In the genomic region with DNA sequence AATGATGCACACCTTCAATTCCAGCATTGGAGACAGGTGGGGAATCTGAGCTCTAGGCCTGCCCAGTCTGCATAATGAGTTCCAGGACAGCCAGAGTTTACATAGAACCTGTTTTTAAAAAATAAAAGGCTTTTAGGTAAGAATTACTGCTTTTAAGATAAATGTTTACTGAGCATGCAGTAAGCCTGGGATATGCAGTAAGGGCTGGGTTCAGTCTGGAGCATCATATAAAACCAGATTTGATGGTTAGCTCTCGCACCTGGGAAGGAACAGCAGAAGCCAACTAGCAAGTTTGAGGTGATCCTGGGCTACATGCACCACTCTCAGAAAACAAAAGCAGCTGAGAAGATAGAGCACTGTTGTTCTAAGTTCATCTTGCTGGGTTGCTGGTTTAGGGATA, we compare ENCODE assay signal across 10 mouse cellular contexts. TPM values are rescaled to one million over a fixed set of nuclear protein-coding genes. Genes with fewer than 3 reads are reported as not detected.
DNase-seq lines count a peak whose midpoint lies in the region; ATAC-seq and TF ChIP-seq lines count a peak whose summit lies in the region.
"Had no signal": no experiment of that assay in that cellular context is flagged by ENCODE, and none has a peak within 500 bp of the region (broad histone marks: within the 10 kb centered on the region; RNA-seq: fewer than 3 reads in every experiment).

No protein-coding gene starts in this region.

- H3K4me1 ChIP-seq in heart, embryonic 10.5 days = peaks cover 9% of the 10 kb centered on the region; the same call in 1 of the 2 replicates
- no peaks in the 10 kb centered on the region for H3K4me1 ChIP-seq in lung, postnatal 0 days (ENCODE audit: insufficient read depth, low read depth, low read length)
- peaks cover 3% of the 10 kb centered on the region; the same call in 1 of the 2 replicates for H3K4me1 ChIP-seq in intestine, embryonic 16.5 days (ENCODE audit: control insufficient read depth, insufficient read depth, low read length)
- 0 out of 2 replicates have a peak, but pooled peaks cover 3% of the 10 kb centered on the region for H3K4me1 ChIP-seq in stomach, embryonic 14.5 days (ENCODE audit: control insufficient read depth, insufficient read depth, low read length)

- H3K9ac ChIP-seq in lung, postnatal 0 days (replicated peaks; ENCODE audit: low read depth) = no peak overlapping the region
- no peak overlapping the region for H3K9ac ChIP-seq in intestine, embryonic 16.5 days (ENCODE audit: low read depth, low read length)
- H3K9ac ChIP-seq in stomach, embryonic 14.5 days (replicated peaks; ENCODE audit: low read depth, low read length) = no peak overlapping the region

- H3K27ac ChIP-seq in heart, embryonic 10.5 days = peak overlapping the region; percentile 67; the same call in 1 of the 2 replicates
- no peak overlapping the region for H3K27ac ChIP-seq in lung, postnatal 0 days (ENCODE audit: low read length)
- H3K27ac ChIP-seq in intestine, embryonic 16.5 days (ENCODE audit: low read length) = 0 out of 2 replicates have a peak overlapping the region, but pooled peaks have one; percentile 7
- no peak overlapping the region for H3K27ac ChIP-seq in stomach, embryonic 14.5 days (ENCODE audit: low read length)

- no peak for ATAC-seq in lung, postnatal 0 days
- no peak; the same call in 1 of the 2 replicates for ATAC-seq in intestine, embryonic 16.5 days
- no peak for ATAC-seq in stomach, embryonic 14.5 days (ENCODE audit: insufficient number of reproducible peaks, insufficient read depth, low FRiP score, low read depth)

- no peak for TF ChIP-seq CTCF in lung, postnatal 0 days (IDR thresholded peaks at IDR 0.05)

- TF ChIP-seq EP300 in lung, postnatal 0 days (IDR thresholded peaks at IDR 0.05) = no peak

- DNase-seq in heart, embryonic 10.5 days (ENCODE audit: low spot score) = no peak
- DNase-seq in heart, adult 11 months = no peak
- DNase-seq in lung, postnatal 0 days (ENCODE audit: low spot score) = peak; percentile 4
- DNase-seq in lung, postnatal 25 days (ENCODE audit: low spot score) = no peak
- no peak for DNase-seq in left cerebral cortex, adult 18-20 months (ENCODE audit: low spot score in 2 of 2)
- no peak for DNase-seq in spleen, adult 12 weeks (ENCODE audit: low spot score)

- no peak overlapping the region; the same call in 1 of the 2 replicates for H3K4me2 ChIP-seq in lung, postnatal 0 days (replicated peaks; ENCODE audit: low read depth, low read length)
- H3K4me2 ChIP-seq in intestine, embryonic 16.5 days (ENCODE audit: low read depth, low read length) = no peak overlapping the region
- H3K4me2 ChIP-seq in stomach, embryonic 14.5 days (replicated peaks; ENCODE audit: low read depth, low read length) = 0 out of 2 replicates have a peak overlapping the region, but pooled peaks have one; percentile 76

- H3K36me3 ChIP-seq in heart, embryonic 10.5 days = peaks cover 62% of the 10 kb centered on the region
- peaks cover 16% of the 10 kb centered on the region for H3K36me3 ChIP-seq in lung, postnatal 0 days (ENCODE audit: insufficient read depth, low read length)
- H3K36me3 ChIP-seq in intestine, embryonic 16.5 days (ENCODE audit: control insufficient read depth, insufficient read depth, low read length) = peaks cover 9% of the 10 kb centered on the region
- peaks cover 45% of the 10 kb centered on the region for H3K36me3 ChIP-seq in stomach, embryonic 14.5 days (ENCODE audit: control insufficient read depth, insufficient read depth, low read length)

- H3K4me3 ChIP-seq in heart, embryonic 10.5 days = 0 out of 2 replicates have a peak overlapping the region, but pooled peaks have one; percentile 77
- no peak overlapping the region for H3K4me3 ChIP-seq in lung, postnatal 0 days (ENCODE audit: low read depth, low read length)
- H3K4me3 ChIP-seq in intestine, embryonic 16.5 days (ENCODE audit: low read length) = 0 out of 2 replicates have a peak overlapping the region, but pooled peaks have one; percentile 71
- no peak overlapping the region for H3K4me3 ChIP-seq in stomach, embryonic 14.5 days (ENCODE audit: low read depth, low read length)

- H3K27me3 ChIP-seq in heart, embryonic 10.5 days (ENCODE audit: insufficient read depth, poor library complexity, severe bottlenecking) = no peaks in the 10 kb centered on the region
- no peaks in the 10 kb centered on the region for H3K27me3 ChIP-seq in lung, postnatal 0 days (replicated peaks; ENCODE audit: insufficient read depth, low read length)
- no peaks in the 10 kb centered on the region for H3K27me3 ChIP-seq in intestine, embryonic 16.5 days (replicated peaks; ENCODE audit: control insufficient read depth, insufficient read depth, low read length)
- no peaks in the 10 kb centered on the region for H3K27me3 ChIP-seq in stomach, embryonic 14.5 days (ENCODE audit: control insufficient read depth, insufficient read depth, low read length)
- H3K27me3 ChIP-seq: heart, embryonic 15.5 days had no signal

- no peaks in the 10 kb centered on the region for H3K9me3 ChIP-seq in heart, embryonic 10.5 days
- no peaks in the 10 kb centered on the region for H3K9me3 ChIP-seq in lung, postnatal 0 days (ENCODE audit: low read length)
- H3K9me3 ChIP-seq in intestine, embryonic 16.5 days (ENCODE audit: control insufficient read depth, low read length) = no peaks in the 10 kb centered on the region
- H3K9me3 ChIP-seq in stomach, embryonic 14.5 days (ENCODE audit: control insufficient read depth, low read depth, low read length) = no peaks in the 10 kb centered on the region
- H3K9me3 ChIP-seq: heart, embryonic 15.5 days had no signal

- WGBS in heart, embryonic 10.5 days = 84% methylated on average over 1 of the region's 1 CpGs
- 96% methylated on average over 1 of the region's 1 CpGs for WGBS in lung, postnatal 0 days
- WGBS in intestine, embryonic 16.5 days = 85% methylated on average over 1 of the region's 1 CpGs
- 86% methylated on average over 1 of the region's 1 CpGs for WGBS in stomach, embryonic 14.5 days

RNA-seq across cellular contexts. Expression of a gene that starts 0.8 kb away (rescaled TPM):
- polyA plus RNA-seq in heart, embryonic 10.5 days (2016; fragmentation: Nextera tagmentation; extraction: Ambion mirVana) = 64.2 and 71.3 TPM in 2 replicates
- polyA plus RNA-seq in lung, postnatal 0 days (2015; fragmentation: Nextera tagmentation; extraction: Ambion mirVana) = 61.6 and 66.6 TPM in 2 replicates
- polyA plus RNA-seq in intestine, embryonic 16.5 days (2015; fragmentation: Nextera tagmentation; extraction: Ambion mirVana) = 78.7 and 80.6 TPM in 2 replicates
- 73.5 and 75.5 TPM in 2 replicates for polyA plus RNA-seq in stomach, embryonic 14.5 days (2014; fragmentation: Nextera tagmentation; extraction: Ambion mirVana)
- total RNA-seq in left cerebral cortex, adult 18-20 months (2021) = 10 to 100 TPM; 53.6 to 53.7 TPM

RNA-seq across cellular contexts. Expression of a gene that starts 11.6 kb away (rescaled TPM):
- 39.6 and 55.1 TPM in 2 replicates for polyA plus RNA-seq in heart, embryonic 10.5 days (2016; fragmentation: Nextera tagmentation; extraction: Ambion mirVana)
- 22.5 and 24.9 TPM in 2 replicates for polyA plus RNA-seq in lung, postnatal 0 days (2015; fragmentation: Nextera tagmentation; extraction: Ambion mirVana)
- 37.2 and 39.8 TPM in 2 replicates for polyA plus RNA-seq in intestine, embryonic 16.5 days (2015; fragmentation: Nextera tagmentation; extraction: Ambion mirVana)
- polyA plus RNA-seq in stomach, embryonic 14.5 days (2014; fragmentation: Nextera tagmentation; extraction: Ambion mirVana) = 31.9 and 35.4 TPM in 2 replicates
- total RNA-seq in left cerebral cortex, adult 18-20 months (2021) = 10 to 100 TPM; 13.4 to 14.0 TPM

RNA-seq across cellular contexts. Expression of a gene that starts 12.0 kb away (rescaled TPM):
- 16.8 and 21.0 TPM in 2 replicates for polyA plus RNA-seq in heart, embryonic 10.5 days (2016; fragmentation: Nextera tagmentation; extraction: Ambion mirVana)
- 10.8 and 11.2 TPM in 2 replicates for polyA plus RNA-seq in lung, postnatal 0 days (2015; fragmentation: Nextera tagmentation; extraction: Ambion mirVana)
- 14.2 and 14.3 TPM in 2 replicates for polyA plus RNA-seq in intestine, embryonic 16.5 days (2015; fragmentation: Nextera tagmentation; extraction: Ambion mirVana)
- 17.9 and 20.0 TPM in 2 replicates for polyA plus RNA-seq in stomach, embryonic 14.5 days (2014; fragmentation: Nextera tagmentation; extraction: Ambion mirVana)
- 10 to 100 TPM; 19.2 to 21.2 TPM for total RNA-seq in left cerebral cortex, adult 18-20 months (2021)

RNA-seq across cellular contexts. Expression of a gene that starts 12.4 kb away (rescaled TPM):
- 182 and 248 TPM in 2 replicates for polyA plus RNA-seq in heart, embryonic 10.5 days (2016; fragmentation: Nextera tagmentation; extraction: Ambion mirVana)
- polyA plus RNA-seq in lung, postnatal 0 days (2015; fragmentation: Nextera tagmentation; extraction: Ambion mirVana) = 186 and 199 TPM in 2 replicates
- polyA plus RNA-seq in intestine, embryonic 16.5 days (2015; fragmentation: Nextera tagmentation; extraction: Ambion mirVana) = 75.5 and 76.0 TPM in 2 replicates
- 119 and 135 TPM in 2 replicates for polyA plus RNA-seq in stomach, embryonic 14.5 days (2014; fragmentation: Nextera tagmentation; extraction: Ambion mirVana)
- total RNA-seq in left cerebral cortex, adult 18-20 months (2021) = 100 to 1,000 TPM; 154 TPM

RNA-seq across cellular contexts. Expression of a gene that starts 29.9 kb away (rescaled TPM):
- 35.8 and 126 TPM in 2 replicates for polyA plus RNA-seq in heart, embryonic 10.5 days (2016; fragmentation: Nextera tagmentation; extraction: Ambion mirVana)
- polyA plus RNA-seq in lung, postnatal 0 days (2015; fragmentation: Nextera tagmentation; extraction: Ambion mirVana) = 0.21 and 0.38 TPM in 2 replicates
- polyA plus RNA-seq in intestine, embryonic 16.5 days (2015; fragmentation: Nextera tagmentation; extraction: Ambion mirVana) = 3.8 TPM in 2 replicates
- 30.7 and 44.1 TPM in 2 replicates for polyA plus RNA-seq in stomach, embryonic 14.5 days (2014; fragmentation: Nextera tagmentation; extraction: Ambion mirVana)
- 1 to 10 TPM; 7.9 to 8.4 TPM for total RNA-seq in left cerebral cortex, adult 18-20 months (2021)
- polyA plus RNA-seq: macrophage had no signal

Comparison
In these comparisons a context has a peak if more than half of its experiments do, and no peak if none do; other contexts are left out.
1. H3K27ac ChIP-seq: peak in heart, embryonic 10.5 days (single experiment) and intestine, embryonic 16.5 days (single experiment); none in lung, postnatal 0 days (single experiment) and stomach, embryonic 14.5 days (single experiment).
2. H3K4me3 ChIP-seq: peak in heart, embryonic 10.5 days (single experiment) and intestine, embryonic 16.5 days (single experiment); none in lung, postnatal 0 days (single experiment) and stomach, embryonic 14.5 days (single experiment).